Mouse (Mus musculus) intestine, embryonic 16.5 days (tissue): ENCODE data around the gene Srrm1. TPM values are rescaled to one million over a fixed set of nuclear protein-coding genes. Genes with fewer than 3 reads are reported as not detected.
"Not testable (repeated sequence)": the region's sequence is repeated elsewhere in the genome, so short reads cannot be mapped to it uniquely, and the experiment has no call there.

Source experiments
- ATAC-seq: fragments of 200-750 bp; cut with Nextera tagmentation; 2 replicates; pipeline ENCODE4 v1.8.0; 2017; ENCODE audit warnings: moderate TSS enrichment, moderate library complexity
- H3K27ac ChIP-seq: fragments of 300-500 bp; sonication (generic); 2 replicates; pipeline ENCODE4 v1.5.1; 2014; ENCODE audit warnings: mild to moderate bottlenecking, low read length
- H3K27me3 ChIP-seq: fragments of 300-500 bp; sonication (generic); replicated peaks from 2 replicates; pipeline ENCODE4 v1.6.1; 2014; ENCODE audit warnings: low read length, control low read depth, mixed read lengths; ENCODE audit not compliant: control insufficient read depth, insufficient read depth
- H3K36me3 ChIP-seq: fragments of 300-500 bp; sonication (generic); 2 replicates; pipeline ENCODE4 v1.6.1; 2014; ENCODE audit warnings: low read length, control low read depth; ENCODE audit not compliant: control insufficient read depth, insufficient read depth
- H3K4me1 ChIP-seq: fragments of 300-500 bp; sonication (generic); 2 replicates; pipeline ENCODE4 v1.6.1; 2014; ENCODE audit warnings: low read length, control low read depth, mixed read lengths; ENCODE audit not compliant: control insufficient read depth, insufficient read depth
- H3K4me2 ChIP-seq: fragments of 300-500 bp; sonication (generic); 2 replicates; pipeline ENCODE4 v1.6.1; 2014; ENCODE audit warnings: low read depth, low read length, control low read depth
- H3K4me3 ChIP-seq: fragments of 300-500 bp; sonication (generic); 2 replicates; pipeline ENCODE4 v1.5.1; 2014; ENCODE audit warnings: mild to moderate bottlenecking, low read length
- H3K9ac ChIP-seq: fragments of 300-500 bp; sonication (generic); 2 replicates; pipeline ENCODE4 v1.6.1; 2014; ENCODE audit warnings: low read depth, low read length
- H3K9me3 ChIP-seq: fragments of 300-500 bp; sonication (generic); 2 replicates; pipeline ENCODE4 v1.6.1; 2016; ENCODE audit warnings: low read length, control low read depth; ENCODE audit not compliant: control insufficient read depth
- WGBS: fragments of 180-500 bp; shearing (Covaris S2); extraction: QIAGEN DNeasy Blood & Tissue Kit; methylation state at CpG from one replicate; pipeline ENCODE4 v1.1.7; 2014; 5-methylcytosine and 5-hydroxymethylcytosine counted together
- polyA plus RNA-seq: library from polyadenylated mRNA; unstranded; fragments of >200 nt; fragmentation: Nextera tagmentation; extraction: Ambion mirVana; gene quantifications from 2 replicates; pipeline ENCODE4 v1.2.1, GENCODE M21; 2015

Srrm1 gene
- polyA plus RNA-seq, 1 experiment from 2014 or later, result 176 TPM

GRCm38 (mm10) chr4:135358736-135359135, 5.6 kb upstream of the Srrm1 start:
- Histone ChIP-seq H3K9ac (no peak overlapping the region), H3K27me3 (no peaks in the 10 kb centered on the region), H3K27ac (no peak overlapping the region), H3K4me1 (peaks cover 10% of the 10 kb centered on the region), H3K9me3 (no peaks in the 10 kb centered on the region), H3K4me2 (no peak overlapping the region), H3K4me3 (no peak overlapping the region), H3K36me3 (no peaks in the 10 kb centered on the region)
- ATAC-seq, result no peak
- 3% methylated on average over 6 of the region's 6 CpGs for WGBS

GRCm38 (mm10) chr4:135357221-135357920, 4.2 kb upstream of the Srrm1 start:
- no peak overlapping the region for H3K9ac ChIP-seq
- no peak for ATAC-seq
- 83% methylated on average over 12 of the region's 12 CpGs for WGBS
- H3K36me3 ChIP-seq, result no peaks in the 10 kb centered on the region
- no peaks in the 10 kb centered on the region for H3K27me3 ChIP-seq
- no peak overlapping the region for H3K4me3 ChIP-seq
- no peak overlapping the region for H3K27ac ChIP-seq
- no peaks in the 10 kb centered on the region for H3K9me3 ChIP-seq
- H3K4me2 ChIP-seq, result no peak overlapping the region
- peaks cover 10% of the 10 kb centered on the region for H3K4me1 ChIP-seq

DNA sequence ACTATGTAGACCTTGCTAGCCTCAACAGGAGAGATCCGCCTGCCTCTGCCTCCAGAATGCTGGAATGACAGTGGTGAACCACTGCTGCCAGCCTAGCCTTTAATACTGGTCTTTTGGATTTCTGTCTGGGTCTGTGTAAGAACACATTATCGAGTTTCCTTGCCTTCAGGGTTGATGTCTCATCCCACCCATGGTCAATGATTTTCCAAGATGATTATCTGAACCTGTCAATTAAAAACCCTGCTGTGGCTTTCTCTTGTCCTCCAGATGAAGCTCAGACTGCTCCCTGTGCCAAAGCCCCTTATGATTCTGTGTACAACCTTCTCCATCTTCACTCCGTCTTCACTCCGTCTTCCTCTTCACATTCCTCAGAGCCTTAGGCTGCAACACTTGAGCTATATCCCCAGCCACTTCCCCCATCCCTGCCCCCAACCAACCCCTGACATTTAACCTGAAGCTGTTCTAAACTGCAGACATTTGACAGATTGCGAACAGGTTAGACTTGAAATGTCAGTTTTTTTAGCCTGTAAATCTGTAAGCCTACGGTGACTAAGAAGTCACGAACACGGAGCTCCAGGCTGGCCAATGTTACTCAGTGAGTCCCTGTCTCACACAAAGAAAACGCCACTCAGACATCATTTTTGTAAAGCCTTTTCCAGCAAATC, 2.9 kb upstream of the Srrm1 start:
- peaks cover 17% of the 10 kb centered on the region for H3K4me1 ChIP-seq
- no peaks in the 10 kb centered on the region for H3K9me3 ChIP-seq
- no peak overlapping the region for H3K27ac ChIP-seq
- no peaks in the 10 kb centered on the region for H3K27me3 ChIP-seq
- H3K4me2 ChIP-seq, result peak overlapping the region; percentile 11; the same call in 1 of the 2 replicates
- H3K4me3 ChIP-seq, result no peak overlapping the region
- WGBS, result 68% methylated on average over 9 of the region's 9 CpGs
- H3K9ac ChIP-seq, result no peak overlapping the region; the same call in 1 of the 2 replicates
- no peak for ATAC-seq
- H3K36me3 ChIP-seq, result no peaks in the 10 kb centered on the region

- Histone ChIP-seq H3K4me1 (peaks cover 18% of the 10 kb centered on the region), H3K9ac (peak overlapping the region; percentile 71; the same call in 1 of the 2 replicates), H3K4me2 (0 out of 2 replicates have a peak overlapping the region, but pooled peaks have one; percentile 2), H3K27ac (peak overlapping the region; percentile 98)
- ATAC-seq, H3K27me3 ChIP-seq, H3K36me3 ChIP-seq, H3K9me3 ChIP-seq, H3K4me3 ChIP-seq: not testable (repeated sequence)
Measured at GRCm38 (mm10) chr4:135354751-135355150, 1.6 kb upstream of the Srrm1 start.

GRCm38 (mm10) chr4:135353794-135354450, 801 bp upstream of the Srrm1 start:
- H3K4me1 ChIP-seq, result peaks cover 18% of the 10 kb centered on the region
- peak overlapping the region; percentile 94 for H3K4me3 ChIP-seq
- 14% methylated on average over 12 of the region's 12 CpGs for WGBS
- no peak for ATAC-seq
- no peaks in the 10 kb centered on the region for H3K27me3 ChIP-seq
- peak overlapping the region; percentile 98 for H3K27ac ChIP-seq
- H3K4me2 ChIP-seq, result peak overlapping the region; percentile 73
- peak overlapping the region; percentile 71 for H3K9ac ChIP-seq
- no peaks in the 10 kb centered on the region for H3K9me3 ChIP-seq
- no peaks in the 10 kb centered on the region for H3K36me3 ChIP-seq

- peak; percentile 36 for ATAC-seq
- Histone ChIP-seq H3K9ac (peak overlapping the region; percentile 98), H3K4me1 (peaks cover 18% of the 10 kb centered on the region), H3K27ac (peak overlapping the region; percentile 95), H3K9me3 (no peaks in the 10 kb centered on the region), H3K27me3 (no peaks in the 10 kb centered on the region), H3K4me2 (peak overlapping the region; percentile 74), H3K4me3 (peak overlapping the region; percentile 94), H3K36me3 (no peaks in the 10 kb centered on the region)
- under 1% methylated on average over 66 of the region's 67 CpGs for WGBS
Measured at GRCm38 (mm10) chr4:135352326-135353065, 625 bp downstream of the Srrm1 start.

DNA sequence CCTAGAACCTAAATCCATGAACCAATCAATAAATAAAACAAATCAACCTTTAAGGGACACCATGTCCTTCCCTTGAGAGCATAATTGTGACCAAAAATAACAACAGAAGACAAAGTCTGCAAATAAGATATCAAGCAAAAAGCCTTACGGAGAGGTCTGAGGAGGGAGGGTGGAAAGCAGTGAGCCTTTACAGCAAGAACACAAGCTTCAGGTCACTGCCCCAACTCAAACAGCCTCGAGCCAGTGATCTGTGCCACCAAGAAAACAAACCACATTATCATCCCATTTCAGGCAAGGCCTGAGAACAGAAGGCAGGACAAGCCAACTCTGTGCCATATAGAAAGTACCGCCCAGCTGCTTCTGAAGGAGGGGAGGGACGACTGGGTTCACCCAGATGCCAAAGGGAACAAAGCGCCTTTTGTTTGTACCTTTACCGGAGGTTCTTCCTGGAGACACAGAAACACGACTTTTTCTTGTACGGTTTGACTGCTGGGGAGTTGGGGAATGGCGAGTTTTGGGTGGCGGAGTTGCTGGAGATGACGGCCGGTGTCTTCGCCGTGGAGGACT, 15.7 kb downstream of the Srrm1 start:
- 63% methylated on average over 14 of the region's 14 CpGs for WGBS
- Histone ChIP-seq H3K36me3 (peaks cover 26% of the 10 kb centered on the region), H3K27ac (peak overlapping the region; percentile 36), H3K4me2 (no peak overlapping the region), H3K4me3 (no peak overlapping the region), H3K9ac (no peak overlapping the region), H3K27me3 (no peaks in the 10 kb centered on the region), H3K9me3 (no peaks in the 10 kb centered on the region), H3K4me1 (peaks cover 10% of the 10 kb centered on the region; the same call in 1 of the 2 replicates)
- ATAC-seq, result peak; percentile 36; the same call in 1 of the 2 replicates

DNA sequence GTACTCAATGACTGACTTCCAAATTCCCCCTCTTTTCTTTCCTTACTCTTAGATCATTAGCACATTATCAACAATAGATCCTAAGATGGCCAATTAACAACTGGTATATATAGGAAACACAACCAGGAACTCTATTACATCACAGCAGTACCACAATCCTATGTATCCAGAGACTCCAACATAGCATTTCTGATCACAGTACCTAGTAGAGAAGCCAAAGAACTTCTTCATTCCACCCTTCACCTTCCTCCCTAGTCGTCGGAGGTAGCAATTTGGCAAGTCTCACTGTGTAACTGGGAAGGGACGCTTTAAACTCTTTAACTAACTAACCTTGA, 17.1 kb downstream of the Srrm1 start:
- H3K36me3 ChIP-seq, result peaks cover 26% of the 10 kb centered on the region
- 76% methylated on average over 3 of the region's 3 CpGs for WGBS
- no peaks in the 10 kb centered on the region for H3K27me3 ChIP-seq
- H3K4me2 ChIP-seq, result 0 out of 2 replicates have a peak overlapping the region, but pooled peaks have one; percentile 10
- ATAC-seq, result peak; percentile 59
- peaks cover 10% of the 10 kb centered on the region; the same call in 1 of the 2 replicates for H3K4me1 ChIP-seq
- no peaks in the 10 kb centered on the region for H3K9me3 ChIP-seq
- H3K27ac ChIP-seq, result peak overlapping the region; percentile 73
- no peak overlapping the region for H3K4me3 ChIP-seq
- H3K9ac ChIP-seq, result no peak overlapping the region
